Comparison of ENCODE assay signal across 20 mouse cellular contexts in genomic region chr1:160039951-160040645, GRCm38 (mm10). TPM values are rescaled to one million over a fixed set of nuclear protein-coding genes. Genes with fewer than 3 reads are reported as not detected.
DNase-seq lines count a peak whose midpoint lies in the region; ATAC-seq and TF ChIP-seq lines count a peak whose summit lies in the region.
"Had no signal": no experiment of that assay in that cellular context is flagged by ENCODE, and none has a peak within 500 bp of the region (broad histone marks: within the 10 kb centered on the region; RNA-seq: fewer than 3 reads in every experiment).

No protein-coding gene starts in this region.

- DNase-seq in cerebellum, postnatal 14 days, result peak; percentile 35 to 80
- DNase-seq in cerebellum, adult 9-10 months, result no peak
- DNase-seq in lung, embryonic 14.5 days, result peak; percentile 27
- DNase-seq in lung, postnatal 36 days, result no peak
- DNase-seq in Muller cell, postnatal 12 days (ENCODE audit: inconsistent ontology term), result peak; percentile 87
- peak; percentile 66 for DNase-seq in induced T-regulatory cell, adult 2 months (ENCODE audit: low read depth)
- DNase-seq in frontal cortex, postnatal 10 days (ENCODE audit: low spot score in 2 of 2), result no peak
- DNase-seq: adrenal gland, adult 2 months; kidney, adult 8-10 months; kidney, postnatal 36 days; midbrain, embryonic 14.5 days; thymus, postnatal 36 days had no signal

- no peaks in the 10 kb centered on the region for H3K27me3 ChIP-seq in lung, embryonic 14.5 days (ENCODE audit: insufficient read depth, low read length)
- H3K27me3 ChIP-seq: embryonic facial prominence, embryonic 12.5 days; heart, embryonic 15.5 days; limb, embryonic 15.5 days had no signal

- H3K9me3 ChIP-seq in lung, embryonic 14.5 days (ENCODE audit: low read depth, low read length), result no peaks in the 10 kb centered on the region
- H3K9me3 ChIP-seq: embryonic facial prominence, embryonic 12.5 days; heart, embryonic 15.5 days; hindbrain, embryonic 12.5 days; limb, embryonic 15.5 days; megakaryocyte, embryonic 14.5 days had no signal

- TF ChIP-seq CTCF in lung, embryonic 14.5 days (IDR thresholded peaks at IDR 0.05; ENCODE audit: low read depth), result no peak

- H3K4me3 ChIP-seq in lung, embryonic 14.5 days (ENCODE audit: low read depth, low read length), result no peak overlapping the region
- H3K4me3 ChIP-seq: embryonic facial prominence, embryonic 12.5 days; erythroblast, embryonic 14.5 days; heart, embryonic 15.5 days; hindbrain, embryonic 12.5 days; limb, embryonic 15.5 days; megakaryocyte, embryonic 14.5 days had no signal

- no peaks in the 10 kb centered on the region for H3K36me3 ChIP-seq in lung, embryonic 14.5 days (ENCODE audit: insufficient read depth)
- H3K36me3 ChIP-seq: embryonic facial prominence, embryonic 12.5 days; heart, embryonic 15.5 days; hindbrain, embryonic 12.5 days; limb, embryonic 15.5 days had no signal

- H3K4me1 ChIP-seq in lung, embryonic 14.5 days (ENCODE audit: insufficient read depth), result peaks cover 14% of the 10 kb centered on the region

- peak overlapping the region; percentile 40; the same call in 1 of the 2 replicates for H3K27ac ChIP-seq in lung, embryonic 14.5 days (ENCODE audit: low read depth)
- H3K27ac ChIP-seq: embryonic facial prominence, embryonic 12.5 days; heart, embryonic 15.5 days; hindbrain, embryonic 12.5 days; limb, embryonic 15.5 days had no signal

- no peak overlapping the region for H3K9ac ChIP-seq in lung, embryonic 14.5 days
- H3K9ac ChIP-seq: embryonic facial prominence, embryonic 12.5 days; heart, embryonic 15.5 days; hindbrain, embryonic 12.5 days; limb, embryonic 15.5 days had no signal

- no peak for ATAC-seq in lung, embryonic 14.5 days (ENCODE audit: insufficient read depth)
- ATAC-seq in inflammation-experienced regulatory T-cells, adult 6 months, result no peak
- ATAC-seq: forebrain, embryonic 14.5 days had no signal

- no peak overlapping the region for H3K4me2 ChIP-seq in lung, embryonic 14.5 days
- H3K4me2 ChIP-seq: embryonic facial prominence, embryonic 12.5 days; heart, embryonic 15.5 days; hindbrain, embryonic 12.5 days; limb, embryonic 15.5 days had no signal

- 52% methylated on average over 7 of the region's 7 CpGs for WGBS in lung, embryonic 14.5 days

RNA-seq across cellular contexts. Expression of gene 4930523C07Rik, which starts 4.1 kb away (rescaled TPM):
- polyA plus RNA-seq in lung, embryonic 14.5 days (2014; fragmentation: Nextera tagmentation; extraction: Ambion mirVana), result 18.9 and 20.2 TPM in 2 replicates
- 100 to 1,000 TPM; 146 to 245 (median 156) TPM for polyA plus RNA-seq in inflammation-experienced regulatory T-cells, adult 6 months (2017; shearing (Covaris generic))

Comparison
In these comparisons a context has a peak if more than half of its experiments do, and no peak if none do; other contexts are left out.
1. DNase-seq: peak in cerebellum, postnatal 14 days (2 of 2), lung, embryonic 14.5 days (single experiment), Muller cell, postnatal 12 days (single experiment) and induced T-regulatory cell, adult 2 months (single experiment); none in cerebellum, adult 9-10 months (single experiment), lung, postnatal 36 days (single experiment) and frontal cortex, postnatal 10 days (0 of 2).